ENCODE assay signal across 25 mouse cellular contexts in the genomic region with DNA sequence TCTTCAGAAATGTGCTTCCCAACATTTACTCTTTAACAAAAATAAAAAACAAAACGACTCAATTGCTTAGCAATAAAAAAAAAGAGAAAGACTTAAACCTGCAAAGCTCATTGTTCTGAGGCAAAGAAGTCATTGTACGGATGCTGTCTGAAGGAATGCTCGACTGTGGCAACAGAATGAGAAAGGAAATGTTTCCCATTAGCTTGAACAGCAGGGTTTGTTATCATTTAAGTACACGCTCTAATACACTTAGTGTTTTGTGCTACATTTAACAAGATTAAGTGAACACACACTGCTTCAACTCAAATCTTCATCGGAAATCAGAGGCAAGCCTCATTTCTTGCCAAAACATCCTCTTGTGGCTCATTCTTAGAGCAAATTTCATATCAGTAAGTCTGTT.
A peak's percentile ranks its signal among the peaks of the same experiment; 100 is the strongest.
DNase-seq lines count a peak whose midpoint lies in the region; ATAC-seq lines count a peak whose summit lies in the region.
"Had no signal": no experiment of that assay in that cellular context is flagged by ENCODE, and none has a peak within 500 bp of the region (broad histone marks: within the 10 kb centered on the region; RNA-seq: fewer than 3 reads in every experiment).

No protein-coding gene starts in this region.

- H3K36me3 ChIP-seq in hindbrain, embryonic 16.5 days (ENCODE audit: control insufficient read depth, insufficient read depth, low read length), result no peaks in the 10 kb centered on the region
- no peaks in the 10 kb centered on the region for H3K36me3 ChIP-seq in hindbrain, embryonic 11.5 days (ENCODE audit: control insufficient read depth, insufficient read depth, low read length)
- H3K36me3 ChIP-seq: G1E; heart, embryonic 12.5 days; liver, embryonic 13.5 days; midbrain, embryonic 13.5 days had no signal

- WGBS in hindbrain, embryonic 16.5 days, result 28% methylated on average over 5 of the region's 5 CpGs
- WGBS in hindbrain, embryonic 11.5 days, result 43% methylated on average over 5 of the region's 5 CpGs

- DNase-seq in hindbrain, embryonic 11.5 days (ENCODE audit: low spot score), result no peak
- DNase-seq in brain, adult 2 months (ENCODE audit: low read depth, low spot score), result peak; percentile 4
- DNase-seq in embryo, embryonic 11.5 days (ENCODE audit: low read depth, low spot score), result peak; percentile 4
- DNase-seq in retina, embryonic 14.5 days (ENCODE audit: low spot score), result peak; percentile 13
- no peak for DNase-seq in right cerebral cortex, postnatal 14 days
- no peak for DNase-seq in ovary, postnatal 36 days (ENCODE audit: low spot score)
- DNase-seq: adrenal gland, adult 8-10 months; B cell, adult 2 months; cerebellum, adult 8-10 months; gastrocnemius, postnatal 10 days; heart, adult 11 months; heart, postnatal 10 days; kidney, adult 11 months; liver, embryonic 13.5 days; lung, adult 2 months; right cerebral cortex, postnatal 4 days; thymus, postnatal 25 days had no signal

- H3K27me3 ChIP-seq in hindbrain, embryonic 16.5 days (replicated peaks; ENCODE audit: control insufficient read depth, insufficient read depth, low read length), result no peaks in the 10 kb centered on the region
- H3K27me3 ChIP-seq in hindbrain, embryonic 11.5 days (ENCODE audit: control insufficient read depth, insufficient read depth, low read length), result no peaks in the 10 kb centered on the region
- H3K27me3 ChIP-seq: CH12.LX; heart, embryonic 12.5 days; liver, embryonic 13.5 days; midbrain, embryonic 13.5 days had no signal

- no peak overlapping the region for H3K9ac ChIP-seq in hindbrain, embryonic 16.5 days (ENCODE audit: low read depth, low read length)
- H3K9ac ChIP-seq in hindbrain, embryonic 11.5 days (ENCODE audit: low read depth, low read length), result no peak overlapping the region
- H3K9ac ChIP-seq: heart, embryonic 12.5 days; liver, embryonic 13.5 days; midbrain, embryonic 13.5 days had no signal

- no peaks in the 10 kb centered on the region for H3K4me1 ChIP-seq in hindbrain, embryonic 16.5 days (ENCODE audit: control insufficient read depth, insufficient read depth, low read depth, low read length)
- no peaks in the 10 kb centered on the region for H3K4me1 ChIP-seq in hindbrain, embryonic 11.5 days (replicated peaks; ENCODE audit: control insufficient read depth, insufficient read depth, low read length)
- H3K4me1 ChIP-seq: heart, embryonic 12.5 days; liver, embryonic 13.5 days; midbrain, embryonic 13.5 days had no signal

- no peaks in the 10 kb centered on the region for H3K9me3 ChIP-seq in hindbrain, embryonic 16.5 days (ENCODE audit: control insufficient read depth, low read length)
- no peaks in the 10 kb centered on the region for H3K9me3 ChIP-seq in hindbrain, embryonic 11.5 days (ENCODE audit: control insufficient read depth, low read length)
- H3K9me3 ChIP-seq: G1E; heart, embryonic 12.5 days; liver, embryonic 13.5 days; midbrain, embryonic 13.5 days had no signal

- ATAC-seq in hindbrain, embryonic 16.5 days, result peak; percentile 64
- ATAC-seq in hindbrain, embryonic 11.5 days (ENCODE audit: low FRiP score), result no peak
- ATAC-seq: activated CD4-positive, CD25-positive, alpha-beta regulatory T cell, adult 4 months; forebrain, embryonic 16.5 days; midbrain, embryonic 13.5 days had no signal

- H3K4me2 ChIP-seq in hindbrain, embryonic 16.5 days (ENCODE audit: low read length), result no peak overlapping the region
- no peak overlapping the region for H3K4me2 ChIP-seq in hindbrain, embryonic 11.5 days (replicated peaks; ENCODE audit: low read depth, low read length)
- H3K4me2 ChIP-seq: heart, embryonic 12.5 days; liver, embryonic 13.5 days; midbrain, embryonic 13.5 days had no signal

- no peak overlapping the region for H3K27ac ChIP-seq in hindbrain, embryonic 16.5 days (ENCODE audit: low read depth, low read length)
- H3K27ac ChIP-seq in hindbrain, embryonic 11.5 days (ENCODE audit: low read depth, low read length), result no peak overlapping the region
- H3K27ac ChIP-seq: left cerebral cortex, adult 2 months; liver, embryonic 13.5 days; midbrain, embryonic 13.5 days had no signal

- no peak overlapping the region for H3K4me3 ChIP-seq in hindbrain, embryonic 16.5 days (ENCODE audit: low read length)
- no peak overlapping the region for H3K4me3 ChIP-seq in hindbrain, embryonic 11.5 days (ENCODE audit: low read depth, low read length)
- H3K4me3 ChIP-seq: heart, embryonic 12.5 days; left cerebral cortex, adult 2 months; liver, embryonic 13.5 days; midbrain, embryonic 13.5 days had no signal

Comparison
In these comparisons a context has a peak if more than half of its experiments do, and no peak if none do; other contexts are left out.
1. DNase-seq: peak in brain, adult 2 months (single experiment), embryo, embryonic 11.5 days (single experiment) and retina, embryonic 14.5 days (single experiment); none in hindbrain, embryonic 11.5 days (single experiment), right cerebral cortex, postnatal 14 days (single experiment) and ovary, postnatal 36 days (single experiment).